Mouse (Mus musculus) neural tube, embryonic 11.5 days (tissue): ENCODE measurements around the gene Sqor. TPM values are rescaled to one million over a fixed set of nuclear protein-coding genes. Genes with fewer than 3 reads are reported as not detected.

Source experiments
- ATAC-seq: fragments of 200-750 bp; cut with Nextera tagmentation; 2 replicates; pipeline ENCODE4 v1.8.0; 2017; ENCODE audit warnings: moderate number of reproducible peaks, mild to moderate bottlenecking, moderate TSS enrichment, moderate library complexity; ENCODE audit not compliant: insufficient read depth, low FRiP score, low TSS enrichment
- DNase-seq: peaks from one replicate; pipeline ENCODE4 v3.0.0-alpha.2; 2015; ENCODE audit warnings: low spot score
- H3K27ac ChIP-seq: fragments of 300-500 bp; sonication (generic); 2 replicates; pipeline ENCODE4 v1.5.1; 2014; ENCODE audit warnings: low read depth, mild to moderate bottlenecking, low read length
- H3K27me3 ChIP-seq: fragments of 300-500 bp; sonication (generic); 2 replicates; pipeline ENCODE4 v1.6.1; 2014; ENCODE audit warnings: mild to moderate bottlenecking, low read length, mixed read lengths; ENCODE audit not compliant: control insufficient read depth, insufficient read depth
- H3K36me3 ChIP-seq: fragments of 300-500 bp; sonication (generic); 2 replicates; pipeline ENCODE4 v1.6.1; 2014; ENCODE audit warnings: mild to moderate bottlenecking, low read length, moderate library complexity, mixed read lengths; ENCODE audit not compliant: control insufficient read depth, insufficient read depth
- H3K4me1 ChIP-seq: fragments of 300-500 bp; sonication (generic); 2 replicates; pipeline ENCODE4 v1.6.1; 2014; ENCODE audit warnings: low read length, mixed read lengths; ENCODE audit not compliant: control insufficient read depth, insufficient read depth
- H3K4me2 ChIP-seq: fragments of 300-500 bp; sonication (generic); 2 replicates; pipeline ENCODE4 v1.6.1; 2014; ENCODE audit warnings: low read depth, mild to moderate bottlenecking, moderate library complexity
- H3K4me3 ChIP-seq: fragments of 300-500 bp; sonication (generic); 2 replicates; pipeline ENCODE4 v1.5.1; 2014; ENCODE audit warnings: low read depth, low read length
- H3K9ac ChIP-seq: fragments of 300-500 bp; sonication (generic); 2 replicates; pipeline ENCODE4 v1.6.1; 2014; ENCODE audit warnings: mild to moderate bottlenecking, low read length
- H3K9me3 ChIP-seq: fragments of 300-500 bp; sonication (generic); 2 replicates; pipeline ENCODE4 v1.6.1; 2016; ENCODE audit warnings: low read length; ENCODE audit not compliant: control insufficient read depth
- WGBS: fragments of 180-500 bp; shearing (Covaris S2); extraction: QIAGEN DNeasy Blood & Tissue Kit; methylation state at CpG from one replicate; pipeline ENCODE4 v1.1.7; 2014; 5-methylcytosine and 5-hydroxymethylcytosine counted together
- polyA plus RNA-seq: library from polyadenylated mRNA; unstranded; fragments of >200 nt; fragmentation: Nextera tagmentation; extraction: Ambion mirVana; gene quantifications from 2 replicates; pipeline ENCODE4 v1.2.1, GENCODE M21; 2014

The Sqor gene
- polyA plus RNA-seq = 1.6 and 3.1 TPM in 2 replicates

DNA sequence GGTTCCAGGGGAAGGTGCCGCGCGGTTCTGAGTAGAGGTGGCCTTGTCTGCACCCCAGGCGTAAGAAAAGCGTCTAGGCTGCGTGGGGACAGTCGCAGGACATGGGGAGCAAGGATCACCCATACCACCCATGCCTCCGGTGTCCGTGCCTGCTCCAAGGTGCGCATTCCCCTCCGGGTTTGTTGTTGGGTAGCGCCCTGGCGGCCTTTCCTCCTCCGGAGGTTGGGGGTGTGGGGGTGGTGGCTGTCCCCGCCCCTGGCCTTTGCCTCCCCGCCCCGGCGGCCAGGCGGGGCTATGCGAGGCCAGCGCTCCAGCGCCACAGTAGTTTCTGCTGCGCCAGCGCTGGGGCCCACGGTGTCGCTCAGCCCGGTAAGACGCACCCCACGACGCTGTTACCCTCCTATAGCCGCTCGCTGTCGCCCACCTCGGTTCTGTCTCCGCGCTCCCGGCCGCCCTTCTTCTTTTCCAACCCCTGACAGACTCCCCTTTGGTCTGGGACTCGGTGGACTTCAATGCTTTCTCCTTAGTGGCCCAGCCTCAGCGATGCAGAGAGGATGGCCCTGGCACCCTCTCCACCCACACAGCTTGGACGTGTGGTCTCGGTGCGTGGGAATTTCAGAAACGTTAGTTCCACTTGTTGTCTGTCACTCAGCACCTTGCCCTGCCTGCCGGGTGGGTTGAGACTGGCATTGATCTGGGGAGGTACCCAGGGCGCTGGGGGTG is at the start of gene Sqor:
Sqor (plus strand) TSS at position 167 of the 723 bp plus-strand sequence.
- no peak within 1 kb of the TSS for H3K27ac ChIP-seq
- H3K4me2 ChIP-seq = peak within 1 kb of the TSS; percentile 67
- peaks cover 9% of the 10 kb centered on the region for H3K27me3 ChIP-seq
- no peaks in the 10 kb centered on the region for H3K36me3 ChIP-seq
- DNase-seq (peak; percentile 48), ATAC-seq (peak; percentile 35)
- WGBS = 1% methylated on average over 44 of the region's 46 CpGs
- peak within 1 kb of the TSS; percentile 39; the same call in 1 of the 2 replicates for H3K9ac ChIP-seq
- peak within 1 kb of the TSS; percentile 39 for H3K4me3 ChIP-seq
- H3K4me1 ChIP-seq = no peaks in the 10 kb centered on the region
- no peaks in the 10 kb centered on the region for H3K9me3 ChIP-seq

DNA sequence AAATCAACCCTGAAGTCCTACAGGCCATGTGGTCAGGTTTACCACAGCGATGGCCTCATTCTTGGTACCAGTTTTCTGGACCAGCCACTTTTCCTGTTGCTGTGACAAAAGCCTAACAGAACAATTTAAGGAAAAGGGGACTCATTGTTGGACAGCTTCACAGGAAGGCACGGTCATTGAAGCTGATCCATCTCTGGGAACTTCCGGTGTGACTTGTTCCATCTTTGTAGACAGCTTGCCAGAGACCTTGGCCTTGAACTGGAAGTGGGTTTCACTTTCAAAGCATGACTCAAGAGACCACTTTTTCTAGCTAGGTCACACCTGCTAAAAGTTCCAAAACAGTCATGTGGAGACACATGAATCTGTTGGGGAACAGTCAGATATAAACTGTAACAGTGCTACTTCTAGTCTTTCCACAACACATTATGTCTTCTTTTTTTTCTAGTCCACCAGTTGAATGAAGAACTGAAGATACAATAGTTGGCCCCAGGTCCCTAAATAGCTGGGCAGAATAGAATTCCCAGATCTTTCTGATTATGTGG is 48.7 kb upstream of the Sqor start:
- DNase-seq = no peak
- no peak overlapping the region for H3K27ac ChIP-seq

DNA sequence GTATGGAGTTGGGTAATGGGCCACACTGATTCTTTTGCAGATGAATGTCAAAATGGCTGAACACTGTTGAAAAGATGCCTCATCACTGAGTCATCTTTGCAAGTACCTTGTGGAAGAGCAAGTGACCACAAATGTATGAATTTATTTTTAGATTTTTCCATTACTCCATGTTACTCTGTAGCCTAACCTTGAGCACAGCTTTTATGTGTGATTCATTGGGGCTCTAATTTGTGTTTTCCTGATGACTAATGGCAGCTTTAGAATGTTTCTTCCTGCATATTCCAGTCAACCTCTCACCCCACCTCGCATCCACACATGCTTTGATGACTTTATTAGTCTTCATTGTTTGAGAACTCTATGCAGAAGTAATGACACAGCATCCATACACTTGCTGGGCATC is 45.8 kb upstream of the Sqor start:
- Histone ChIP-seq H3K4me1 (no peaks in the 10 kb centered on the region), H3K36me3 (no peaks in the 10 kb centered on the region), H3K4me2 (no peak overlapping the region), H3K27me3 (no peaks in the 10 kb centered on the region), H3K27ac (no peak overlapping the region), H3K4me3 (no peak overlapping the region), H3K9ac (no peak overlapping the region), H3K9me3 (no peaks in the 10 kb centered on the region)
- DNase-seq (no peak), ATAC-seq (no peak)
- WGBS = 71% methylated on average over 1 of the region's 1 CpGs

More for the DNA sequence above, 48.7 kb upstream of the Sqor start:
- H3K4me1 ChIP-seq = no peaks in the 10 kb centered on the region
- ATAC-seq = no peak
- H3K36me3 ChIP-seq = no peaks in the 10 kb centered on the region
- no peaks in the 10 kb centered on the region for H3K27me3 ChIP-seq
- H3K4me2 ChIP-seq = no peak overlapping the region
- H3K9ac ChIP-seq = no peak overlapping the region
- 85% methylated on average over 3 of the region's 3 CpGs for WGBS
- H3K9me3 ChIP-seq = no peaks in the 10 kb centered on the region
- no peak overlapping the region for H3K4me3 ChIP-seq

DNA sequence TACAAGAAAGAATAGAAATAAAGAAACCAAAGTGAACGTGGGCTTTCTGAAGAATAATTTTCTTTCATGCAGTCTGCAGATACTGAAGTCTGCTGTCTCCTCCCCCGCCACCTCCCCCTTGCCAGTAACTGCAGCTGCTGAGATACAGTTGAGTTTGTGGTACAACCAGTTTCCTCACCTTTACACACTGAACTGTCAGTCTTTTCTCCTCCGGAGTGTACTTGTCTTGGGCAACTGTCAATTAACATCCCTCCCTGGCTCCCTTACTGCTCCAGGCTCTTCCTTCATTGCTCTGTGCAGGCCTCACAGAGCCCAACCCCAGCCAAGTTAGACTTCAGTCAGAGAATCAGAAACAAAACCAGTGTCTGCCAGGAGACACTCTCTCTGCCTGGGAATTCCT is 44.5 kb upstream of the Sqor start:
- no peaks in the 10 kb centered on the region for H3K4me1 ChIP-seq
- H3K27ac ChIP-seq = no peak overlapping the region
- H3K27me3 ChIP-seq = no peaks in the 10 kb centered on the region
- no peak for ATAC-seq
- no peak overlapping the region for H3K9ac ChIP-seq
- no peaks in the 10 kb centered on the region for H3K36me3 ChIP-seq
- WGBS = 81% methylated on average over 3 of the region's 3 CpGs
- no peaks in the 10 kb centered on the region for H3K9me3 ChIP-seq
- H3K4me2 ChIP-seq = no peak overlapping the region
- H3K4me3 ChIP-seq = no peak overlapping the region
- no peak for DNase-seq

DNA sequence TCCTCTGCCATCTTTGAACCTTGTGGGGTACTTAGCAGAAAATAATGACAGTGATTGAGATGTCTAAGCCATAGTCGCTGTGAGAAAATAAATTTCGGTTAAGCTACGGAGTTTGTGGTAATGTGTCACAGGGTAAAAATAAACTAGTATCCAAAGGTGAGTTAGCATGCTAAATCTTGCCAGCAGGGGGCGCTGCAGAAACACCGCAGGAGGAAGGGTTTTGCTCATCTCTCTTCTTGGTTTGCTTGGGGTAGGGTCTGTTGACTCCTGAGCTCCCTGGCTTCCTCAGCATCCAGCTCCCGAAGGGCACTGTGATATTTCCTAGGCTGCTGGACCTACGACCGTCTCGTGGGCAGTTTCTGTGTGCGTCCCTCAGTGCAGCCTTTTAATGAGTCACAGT is 39.4 kb upstream of the Sqor start:
- DNase-seq = peak; percentile 28
- Histone ChIP-seq H3K27ac (no peak overlapping the region), H3K27me3 (no peaks in the 10 kb centered on the region), H3K9ac (no peak overlapping the region), H3K4me1 (no peaks in the 10 kb centered on the region), H3K4me3 (no peak overlapping the region), H3K36me3 (no peaks in the 10 kb centered on the region), H3K9me3 (no peaks in the 10 kb centered on the region), H3K4me2 (no peak overlapping the region)
- ATAC-seq = no peak
- 62% methylated on average over 10 of the region's 10 CpGs for WGBS

DNA sequence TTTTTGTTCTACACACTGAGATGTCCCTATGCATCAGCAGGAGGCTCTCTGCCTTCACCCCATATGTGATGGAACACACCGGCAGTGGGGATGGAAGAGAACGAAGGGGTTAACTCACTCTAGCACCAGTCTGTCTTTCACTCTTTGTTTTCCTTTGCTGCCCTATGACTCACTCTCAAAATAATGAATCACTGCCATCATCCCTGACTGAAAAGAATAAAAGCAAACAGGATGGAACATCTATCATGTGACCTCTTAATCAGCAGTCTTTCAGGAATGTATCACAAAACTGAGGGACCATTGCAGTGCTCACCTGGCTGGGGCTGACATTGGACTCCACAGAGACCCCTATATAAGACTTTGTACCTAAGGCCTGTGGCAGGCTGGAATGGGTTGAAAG is 33.6 kb upstream of the Sqor start:
- no peaks in the 10 kb centered on the region for H3K36me3 ChIP-seq
- H3K27ac ChIP-seq = no peak overlapping the region
- H3K4me2 ChIP-seq = no peak overlapping the region
- no peak overlapping the region for H3K9ac ChIP-seq
- H3K27me3 ChIP-seq = 0 out of 2 replicates have a peak, but pooled peaks cover 4% of the 10 kb centered on the region
- WGBS = 81% methylated on average over 2 of the region's 2 CpGs
- no peaks in the 10 kb centered on the region for H3K4me1 ChIP-seq
- DNase-seq (no peak), ATAC-seq (no peak)
- no peak overlapping the region for H3K4me3 ChIP-seq
- H3K9me3 ChIP-seq = no peaks in the 10 kb centered on the region

DNA sequence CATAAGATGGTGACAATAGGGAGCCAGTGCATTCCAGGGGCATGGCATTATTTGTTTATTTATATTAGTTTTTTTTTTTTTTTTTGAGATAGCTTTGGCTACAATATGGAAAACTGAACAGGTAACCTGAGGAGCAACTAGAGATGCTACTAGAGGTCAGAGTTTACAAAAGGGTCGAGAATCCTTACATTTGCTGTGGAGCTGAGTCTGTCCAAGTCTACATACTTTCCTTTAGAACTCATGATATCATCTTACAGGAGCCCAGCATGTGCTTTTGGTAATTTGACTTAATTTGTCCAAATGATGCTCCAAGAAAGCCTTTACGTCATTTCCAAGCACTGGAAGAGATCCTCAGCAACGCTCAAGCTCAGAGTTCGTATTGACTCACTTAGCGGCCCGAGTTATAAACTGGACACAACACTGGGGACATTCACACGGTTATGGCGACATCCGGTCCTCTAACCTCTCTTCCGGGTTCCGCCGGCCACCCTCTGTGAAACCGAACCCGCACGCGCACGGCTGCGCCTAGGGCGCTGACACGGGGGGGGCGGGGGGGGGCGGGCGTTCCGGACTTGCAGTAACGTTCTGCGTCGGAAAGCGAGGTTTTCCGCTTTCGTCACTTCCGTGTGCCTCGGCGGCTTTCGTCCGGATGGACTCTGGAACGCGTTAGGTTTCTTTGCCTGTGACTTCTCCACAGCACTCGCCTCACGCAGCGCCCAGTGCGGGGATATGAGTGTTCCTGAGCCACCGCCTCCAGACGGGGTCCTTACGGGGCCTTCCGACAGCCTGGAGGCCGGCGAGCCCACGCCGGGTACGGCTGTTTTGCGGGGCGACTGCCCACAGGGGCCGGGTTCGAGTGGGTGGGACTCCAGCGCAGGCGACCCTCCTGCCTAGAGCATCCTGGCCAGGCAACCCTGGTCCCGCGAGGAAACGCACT is 26.9 kb upstream of the Sqor start, which contains the start of gene Bloc1s6:
Bloc1s6 (plus strand) TSS at position 610 of the 937 bp plus-strand sequence.
- ATAC-seq (peak; percentile 96), DNase-seq (peak; percentile 91)
- H3K9ac ChIP-seq = peak within 1 kb of the TSS; percentile 93
- H3K9me3 ChIP-seq = no peaks in the 10 kb centered on the region
- H3K4me2 ChIP-seq = peak within 1 kb of the TSS; percentile 62
- H3K27me3 ChIP-seq = 0 out of 2 replicates have a peak, but pooled peaks cover 4% of the 10 kb centered on the region
- H3K36me3 ChIP-seq = no peaks in the 10 kb centered on the region
- peak within 1 kb of the TSS; percentile 80 for H3K27ac ChIP-seq
- under 1% methylated on average over 55 of the region's 59 CpGs for WGBS
- H3K4me1 ChIP-seq = peaks cover 5% of the 10 kb centered on the region
- H3K4me3 ChIP-seq = peak within 1 kb of the TSS; percentile 82

DNA sequence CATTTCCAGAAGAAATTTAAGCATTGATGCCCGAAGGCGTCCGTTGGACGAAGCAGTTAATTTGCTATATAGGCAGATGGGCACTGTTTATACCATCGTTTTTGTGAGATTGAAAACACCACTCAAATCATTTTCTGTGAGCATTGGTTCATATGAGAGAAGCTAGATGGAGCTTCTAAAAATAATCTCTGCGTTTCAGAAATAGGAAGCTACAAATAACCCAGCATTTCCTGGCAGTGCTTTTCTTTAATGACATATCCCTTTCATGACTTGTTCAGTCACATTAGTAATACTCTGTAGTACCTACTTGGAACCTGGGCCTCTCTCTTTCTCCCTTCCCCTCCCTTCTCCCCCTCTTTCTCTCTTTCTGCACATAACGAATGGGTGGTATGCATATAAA is 26.0 kb upstream of the Sqor start:
- no peak for ATAC-seq
- Histone ChIP-seq H3K4me3 (peak overlapping the region; percentile 82), H3K27ac (no peak overlapping the region; the same call in 1 of the 2 replicates), H3K27me3 (0 out of 2 replicates have a peak, but pooled peaks cover 4% of the 10 kb centered on the region), H3K9me3 (no peaks in the 10 kb centered on the region), H3K36me3 (no peaks in the 10 kb centered on the region), H3K4me2 (peak overlapping the region; percentile 52), H3K9ac (peak overlapping the region; percentile 93), H3K4me1 (peaks cover 5% of the 10 kb centered on the region)
- DNase-seq = no peak
- WGBS = 33% methylated on average over 7 of the region's 7 CpGs
